Mouse (Mus musculus) granulocyte monocyte progenitor cell, adult 5-6 weeks (primary cell): ENCODE results near the gene Tgfb1i1. TPM values are rescaled to one million over a fixed set of nuclear protein-coding genes. Genes with fewer than 3 reads are reported as not detected.

Source experiments
- ATAC-seq: replicated peaks from 2 replicates; pipeline ENCODE4 v1.8.0; 2016; ENCODE audit warnings: mild to moderate bottlenecking, moderate TSS enrichment, inconsistent platforms; ENCODE audit not compliant: poor library complexity, severe bottlenecking
- total RNA-seq, 2 experiments: library from RNA; stranded (forward) in 1 of 2; stranded (reverse) in 1 of 2; fragments of 200-712, 200-1000 nt in 1 of 2; fragments of >200 nt in 1 of 2; fragmentation: Nextera tagmentation in 1 of 2; gene quantifications; 2 replicates each; pipeline ENCODE4 v1.2.3; 2014 to 2017

The Tgfb1i1 gene
- total RNA-seq (2014; fragmentation: Nextera tagmentation) (0.06 and 1.2 TPM in 2 replicates), total RNA-seq (2017) (not detected in 2 replicates)

DNA sequence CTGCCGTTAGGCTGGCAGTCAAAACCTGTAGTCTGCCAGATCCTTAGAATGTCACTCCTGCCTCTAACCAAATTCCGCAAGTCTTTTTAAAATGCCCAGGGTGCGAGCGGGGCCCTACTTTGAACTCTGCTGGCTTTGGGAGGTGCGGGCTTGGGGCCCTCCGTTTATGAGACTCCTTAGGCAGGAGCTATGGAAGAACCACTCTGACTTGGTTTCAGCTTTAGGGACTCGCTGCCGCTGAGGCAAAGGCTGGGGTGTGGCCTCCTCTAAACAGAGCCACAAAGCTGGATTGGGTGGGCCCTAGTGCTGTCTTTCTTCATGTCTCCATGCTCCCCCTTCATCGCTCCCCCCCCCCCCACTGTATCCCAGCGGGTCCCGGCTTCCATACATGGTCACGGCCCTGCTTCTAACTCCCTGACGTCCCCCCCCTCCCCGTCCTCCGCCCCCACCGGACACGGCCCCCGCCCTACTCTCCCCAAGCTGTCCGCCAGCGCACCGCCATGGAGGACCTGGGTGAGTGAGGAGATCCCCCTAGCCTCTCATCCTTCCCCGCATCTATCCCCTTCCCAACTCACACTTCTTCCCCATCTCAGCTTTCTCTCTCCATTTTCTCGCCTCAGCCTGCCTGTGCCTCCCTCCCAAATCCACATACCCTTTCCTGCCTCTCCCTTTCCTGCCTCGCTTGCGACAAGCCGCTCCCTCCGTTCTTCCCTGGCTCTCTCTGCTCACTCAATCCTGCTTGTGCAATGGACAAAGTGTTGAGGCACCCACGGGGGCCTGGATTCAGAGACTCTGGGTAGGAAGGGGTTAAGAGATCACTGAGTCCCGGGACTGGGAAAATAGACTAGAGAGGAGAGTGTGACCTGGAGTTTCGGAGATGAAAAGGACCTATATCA, at the start of gene Tgfb1i1:
Gene Tgfb1i1, plus strand, starts transcription at position 317 of the 896 bp plus-strand sequence.
- ATAC-seq, result no peak

DNA sequence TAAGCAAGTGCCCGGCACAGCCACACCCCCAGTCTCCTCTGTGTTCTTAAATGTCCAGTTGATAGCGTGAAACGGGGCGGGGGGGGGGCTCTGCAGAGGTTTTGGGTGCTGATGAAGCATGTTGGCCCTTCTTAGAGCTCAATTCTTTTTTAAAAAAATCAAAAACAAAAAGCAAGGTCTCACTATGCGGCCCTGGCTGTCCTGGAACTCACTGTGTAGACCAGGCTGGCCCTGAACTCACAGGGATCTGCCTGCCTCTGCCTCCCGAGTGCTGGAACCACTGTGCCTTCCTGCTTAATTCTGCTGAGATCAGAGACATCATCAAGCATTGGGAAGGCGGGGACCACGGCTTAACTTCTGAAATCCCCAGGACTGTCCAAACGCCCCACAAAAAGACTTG, 45.0 kb upstream of the Tgfb1i1 start:
- no peak for ATAC-seq

DNA sequence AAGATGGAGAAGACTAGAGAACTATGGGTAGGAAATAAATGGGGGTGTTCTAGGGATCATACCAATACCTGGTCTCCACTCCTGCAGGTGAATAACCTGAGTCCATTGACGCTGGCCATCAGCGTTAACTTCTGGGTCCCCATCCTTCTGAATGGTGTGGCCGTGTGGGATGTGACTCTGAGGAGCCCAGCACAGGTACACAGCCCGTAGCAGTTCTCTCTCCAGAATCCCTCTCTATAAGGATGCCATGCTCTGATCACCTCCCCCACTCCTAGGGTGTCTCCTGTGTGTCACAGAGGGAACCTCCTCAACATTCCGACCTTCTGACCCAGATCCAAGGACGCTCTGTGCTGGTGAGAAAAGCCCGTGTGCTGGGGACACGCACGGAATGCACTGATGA, 43.5 kb upstream of the Tgfb1i1 start:
- no peak for ATAC-seq

DNA sequence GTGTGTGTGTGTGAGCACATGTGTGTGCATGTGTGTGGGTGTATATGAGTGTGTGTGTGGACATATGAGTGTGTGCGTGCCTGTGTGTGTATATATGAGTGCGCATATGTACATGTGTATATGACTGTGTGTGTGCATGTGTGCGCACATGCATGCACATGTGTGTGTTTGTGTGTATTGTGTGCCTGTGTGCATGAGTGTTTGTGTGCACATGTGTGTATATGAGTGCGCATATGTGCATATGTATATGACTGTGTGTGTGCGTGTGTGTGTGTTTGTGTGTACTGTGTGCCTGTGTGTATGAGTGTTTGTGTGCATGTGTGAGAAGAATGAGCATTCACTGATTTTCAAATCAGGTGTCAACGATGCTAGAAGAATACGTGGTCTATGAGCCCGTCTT, 42.4 kb upstream of the Tgfb1i1 start:
- ATAC-seq, result no peak

DNA sequence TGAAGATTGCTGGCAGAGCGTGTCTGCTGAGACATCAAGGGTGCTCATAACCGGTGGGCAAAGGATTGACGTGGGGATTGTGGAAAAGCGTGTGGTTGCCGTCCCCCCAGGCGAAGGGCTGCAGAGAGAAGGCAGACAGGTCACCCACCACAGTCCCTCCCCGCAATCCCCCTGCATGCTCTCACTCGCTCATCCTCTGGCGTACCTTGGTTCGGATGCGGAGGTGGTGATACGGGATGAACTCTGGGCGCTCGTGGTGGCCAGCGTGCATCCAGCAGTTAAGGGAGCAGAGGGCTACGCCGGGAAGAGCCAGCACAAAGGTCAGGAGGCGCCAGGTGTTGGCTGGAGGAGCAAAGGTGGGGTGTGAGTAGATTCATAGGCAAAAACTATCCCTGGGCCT, 40.9 kb upstream of the Tgfb1i1 start:
- ATAC-seq, result no peak

DNA sequence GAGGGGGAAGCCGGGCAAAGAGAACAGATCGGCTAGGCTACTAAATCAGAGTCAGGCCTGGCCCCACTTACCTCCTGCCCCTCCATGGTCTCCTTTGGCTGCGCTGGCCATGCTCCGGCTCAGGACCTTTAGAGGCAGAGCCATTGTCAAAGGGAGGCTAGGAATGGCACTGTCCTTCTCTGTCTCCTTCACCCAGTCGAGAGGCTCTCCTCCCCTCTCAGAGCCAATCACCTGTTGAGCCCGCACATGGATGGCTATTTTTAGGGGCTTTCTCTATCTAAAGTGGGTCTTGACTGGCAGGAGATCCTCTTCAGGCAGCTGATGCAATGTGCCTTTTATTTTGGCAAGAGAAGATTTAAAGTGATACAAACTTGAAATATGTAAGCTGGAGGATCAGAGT, 40.5 kb upstream of the Tgfb1i1 start, which contains the start of gene Cox6a2:
Gene Cox6a2, minus strand, starts transcription at position 236 of the 400 bp plus-strand sequence.
- no peak for ATAC-seq

DNA sequence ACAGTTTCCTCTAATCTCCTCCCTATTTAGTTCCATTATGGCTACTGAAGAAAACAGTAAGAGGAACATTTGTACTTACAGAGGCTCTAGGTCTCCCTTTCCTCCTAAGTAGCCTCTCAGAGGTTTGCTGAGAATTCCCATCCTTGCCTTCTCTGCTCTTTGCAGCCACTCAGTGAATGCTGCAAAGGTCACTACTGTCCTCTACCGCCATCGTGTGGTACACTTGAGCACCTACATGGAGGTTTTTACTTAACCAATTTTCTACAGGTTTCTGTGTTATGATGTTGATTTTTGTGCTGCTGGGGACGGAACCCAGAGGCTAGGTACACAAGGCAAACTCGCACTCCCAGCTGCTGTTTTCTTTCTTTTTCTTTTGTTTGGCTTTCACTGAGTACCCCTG, 38.4 kb upstream of the Tgfb1i1 start:
- ATAC-seq, result peak; percentile 89

DNA sequence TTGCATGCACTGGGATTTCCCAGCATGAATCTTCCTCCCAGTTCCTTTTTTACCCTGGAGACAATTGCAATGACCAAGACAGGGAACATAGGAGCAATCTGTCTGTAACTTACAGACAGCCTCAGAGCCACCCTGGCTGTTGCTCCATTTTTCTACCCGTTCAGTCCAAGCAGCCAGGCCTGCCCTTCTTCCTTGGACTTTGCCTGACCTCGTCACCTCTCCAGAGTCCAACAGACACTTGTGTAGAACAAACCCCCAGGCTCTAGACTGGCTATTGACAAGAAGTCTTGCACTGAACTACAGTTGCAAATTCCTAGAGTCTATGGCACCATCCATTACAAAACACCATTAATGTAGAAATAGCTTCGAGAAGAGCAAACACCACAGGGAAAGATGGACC, 36.8 kb upstream of the Tgfb1i1 start:
- no peak for ATAC-seq

DNA sequence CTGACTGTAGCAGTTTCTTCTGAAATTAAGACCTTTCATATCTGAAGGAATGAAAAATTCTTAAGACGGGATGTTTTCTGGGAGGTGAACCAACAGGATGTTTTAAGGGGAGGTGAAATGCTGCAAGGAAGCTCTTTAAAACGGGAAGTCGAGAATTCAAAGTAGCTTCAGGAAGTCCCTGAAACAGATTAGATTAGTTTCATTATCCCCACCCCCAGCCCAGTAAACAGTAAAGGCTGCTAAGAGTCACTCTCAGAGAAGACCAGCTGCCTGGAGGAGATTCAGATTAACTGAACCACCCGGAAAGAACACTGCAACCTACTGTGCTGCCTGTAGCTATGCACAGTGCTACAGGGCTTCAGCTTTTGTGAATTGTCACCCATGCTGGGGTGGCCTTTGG, 26.7 kb upstream of the Tgfb1i1 start:
- ATAC-seq, result no peak

DNA sequence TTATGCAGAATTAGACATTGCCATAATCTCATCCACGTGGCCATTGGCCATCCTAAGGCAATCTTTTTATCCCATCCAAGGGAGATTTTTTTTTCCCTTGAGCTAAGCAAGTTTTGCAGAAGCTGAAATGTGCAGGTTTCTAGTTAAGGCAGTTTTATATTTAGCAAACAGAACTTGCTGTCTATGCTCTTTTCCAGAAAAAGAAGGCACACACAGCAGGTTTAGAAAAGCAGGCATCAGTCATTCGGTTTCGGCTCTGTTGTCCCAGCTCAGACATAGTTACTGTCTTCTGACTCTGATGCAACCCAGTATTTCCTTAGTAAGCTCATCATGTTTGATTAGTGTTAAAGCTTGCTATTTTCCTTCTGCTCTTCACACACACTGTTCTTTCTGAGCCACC, 25.7 kb upstream of the Tgfb1i1 start:
- no peak for ATAC-seq

DNA sequence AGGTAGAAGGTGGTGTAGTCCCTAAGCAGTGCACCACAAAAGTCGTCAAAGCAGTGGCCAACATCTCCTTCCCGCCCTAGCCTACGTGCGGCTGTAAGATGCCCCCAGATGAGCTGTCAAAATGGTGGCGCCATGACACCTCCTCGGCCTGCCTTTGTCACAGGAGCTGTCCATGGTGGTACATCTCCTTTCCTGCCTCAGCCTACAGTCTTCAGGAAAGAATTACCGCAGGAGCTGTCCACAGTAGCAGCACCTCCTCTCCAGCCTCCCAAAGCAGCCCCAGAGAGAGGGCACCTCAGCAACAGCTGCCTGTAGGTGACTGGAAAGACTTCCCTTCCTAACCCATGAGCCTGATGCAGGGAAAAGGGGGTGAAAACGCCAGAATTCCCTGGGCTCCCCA, 14.9 kb upstream of the Tgfb1i1 start:
- ATAC-seq, result peak; percentile 87

DNA sequence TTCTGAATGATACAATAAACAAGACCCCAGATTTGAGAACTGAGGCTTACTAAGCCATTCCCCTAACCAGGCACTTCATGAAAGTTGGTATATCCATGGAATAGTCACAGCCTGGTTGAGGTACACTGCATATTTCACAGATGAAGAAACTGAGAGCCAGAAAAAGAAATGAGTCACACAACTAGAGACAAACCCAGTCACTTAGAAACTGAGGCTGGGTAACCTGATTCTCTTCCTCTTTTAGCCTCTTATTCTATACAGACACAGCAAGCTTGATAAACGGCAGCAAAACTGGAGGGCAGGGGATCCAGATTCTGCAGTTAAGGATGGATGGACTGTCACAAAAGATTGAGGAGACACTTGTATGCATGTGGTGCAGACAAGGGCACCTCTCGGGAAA, 11.8 kb upstream of the Tgfb1i1 start:
- ATAC-seq, result no peak

DNA sequence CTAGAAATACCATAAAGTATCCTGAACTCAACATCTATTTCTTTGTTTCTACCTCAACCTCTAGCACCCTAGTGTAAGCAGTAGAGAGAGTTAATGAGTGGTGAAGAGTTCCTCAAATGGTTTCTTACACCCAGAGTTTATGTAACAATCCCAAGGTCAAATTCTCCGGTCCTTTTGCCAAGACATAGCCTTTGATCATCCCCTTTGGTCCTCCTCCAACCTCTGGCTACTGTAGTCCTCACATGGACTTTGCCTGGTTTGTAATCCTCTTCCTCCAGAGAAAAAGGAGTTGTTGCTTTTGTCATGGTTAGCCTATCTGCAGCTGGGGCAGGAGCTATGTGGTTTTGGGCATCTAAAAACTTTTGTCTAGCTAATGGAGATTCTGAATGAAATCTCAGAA, 11.1 kb upstream of the Tgfb1i1 start:
- no peak for ATAC-seq

DNA sequence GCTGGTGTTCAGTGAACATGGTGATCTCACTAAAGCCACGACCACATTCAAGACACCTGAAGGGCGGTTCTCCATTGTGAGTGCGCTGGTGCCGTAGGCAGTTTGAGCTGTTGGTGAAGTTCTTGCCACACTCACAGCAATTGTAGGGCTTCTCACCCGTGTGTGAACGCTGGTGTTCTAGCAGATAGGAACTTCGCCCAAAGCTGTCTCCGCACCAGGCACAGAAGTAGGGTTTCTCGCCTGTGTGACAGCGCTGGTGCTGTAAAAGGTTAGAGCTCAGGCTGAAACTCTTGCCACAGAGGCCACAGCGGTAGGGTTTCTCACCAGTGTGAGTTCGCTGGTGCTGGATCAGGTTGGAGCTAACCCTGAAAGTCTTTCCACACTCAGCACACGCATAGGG, 10.2 kb upstream of the Tgfb1i1 start:
- no peak for ATAC-seq

DNA sequence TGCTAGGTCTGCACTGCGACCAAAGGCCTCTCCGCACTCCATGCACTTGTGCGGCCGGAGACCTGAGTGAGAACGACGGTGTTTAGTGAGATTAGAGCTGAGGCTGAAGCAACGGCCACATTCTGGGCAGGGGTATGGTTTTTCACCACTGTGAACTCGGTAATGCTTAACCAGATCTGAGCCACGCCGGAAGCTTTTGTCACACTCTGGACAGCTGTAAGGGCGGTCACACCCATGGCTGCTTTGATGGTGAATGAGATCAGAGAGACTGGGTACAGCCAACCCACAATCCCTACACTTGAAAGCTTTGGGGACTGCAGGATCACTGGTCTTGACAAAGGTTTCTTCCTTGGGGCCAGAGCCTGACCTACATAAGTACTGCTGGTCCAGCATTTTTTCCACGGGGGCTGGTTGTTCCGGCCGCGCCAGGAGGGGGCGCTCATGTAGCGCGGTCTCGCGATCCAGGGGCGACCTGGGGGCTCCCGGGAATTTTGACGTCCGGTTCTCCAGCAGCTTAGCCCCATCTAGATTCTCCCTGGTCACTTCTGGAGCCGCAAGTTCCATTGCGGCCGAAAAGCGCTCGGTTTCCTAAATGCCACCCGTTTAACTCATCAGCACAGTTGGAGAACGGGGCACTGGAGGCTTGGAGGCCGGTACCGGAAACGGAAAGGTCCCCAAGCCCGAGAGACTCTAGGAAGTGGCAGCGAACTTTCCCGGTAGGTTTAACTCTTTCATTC, 9.6 kb upstream of the Tgfb1i1 start, which contains the start of gene Armc5:
Gene Armc5, plus strand, starts transcription at position 487 of the 737 bp plus-strand sequence.
- peak; percentile 17; the same call in 1 of the 2 replicates for ATAC-seq

DNA sequence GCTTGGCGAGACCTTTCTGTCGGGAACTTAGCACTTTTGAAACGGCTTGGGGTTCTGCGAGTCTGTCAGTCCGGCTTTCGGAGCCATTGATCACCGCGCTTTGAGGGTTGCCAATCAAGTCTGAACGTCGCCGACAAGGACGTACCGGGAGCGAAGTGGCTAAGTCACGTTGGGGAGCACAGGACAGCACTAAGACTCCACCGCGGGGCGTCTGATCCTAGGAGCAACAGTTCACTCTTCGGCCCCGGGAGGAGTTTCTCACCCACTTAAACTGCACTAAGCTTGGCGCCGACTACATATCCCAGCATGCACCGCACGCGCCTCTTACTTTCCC, 9.1 kb upstream of the Tgfb1i1 start:
- ATAC-seq, result no peak

DNA sequence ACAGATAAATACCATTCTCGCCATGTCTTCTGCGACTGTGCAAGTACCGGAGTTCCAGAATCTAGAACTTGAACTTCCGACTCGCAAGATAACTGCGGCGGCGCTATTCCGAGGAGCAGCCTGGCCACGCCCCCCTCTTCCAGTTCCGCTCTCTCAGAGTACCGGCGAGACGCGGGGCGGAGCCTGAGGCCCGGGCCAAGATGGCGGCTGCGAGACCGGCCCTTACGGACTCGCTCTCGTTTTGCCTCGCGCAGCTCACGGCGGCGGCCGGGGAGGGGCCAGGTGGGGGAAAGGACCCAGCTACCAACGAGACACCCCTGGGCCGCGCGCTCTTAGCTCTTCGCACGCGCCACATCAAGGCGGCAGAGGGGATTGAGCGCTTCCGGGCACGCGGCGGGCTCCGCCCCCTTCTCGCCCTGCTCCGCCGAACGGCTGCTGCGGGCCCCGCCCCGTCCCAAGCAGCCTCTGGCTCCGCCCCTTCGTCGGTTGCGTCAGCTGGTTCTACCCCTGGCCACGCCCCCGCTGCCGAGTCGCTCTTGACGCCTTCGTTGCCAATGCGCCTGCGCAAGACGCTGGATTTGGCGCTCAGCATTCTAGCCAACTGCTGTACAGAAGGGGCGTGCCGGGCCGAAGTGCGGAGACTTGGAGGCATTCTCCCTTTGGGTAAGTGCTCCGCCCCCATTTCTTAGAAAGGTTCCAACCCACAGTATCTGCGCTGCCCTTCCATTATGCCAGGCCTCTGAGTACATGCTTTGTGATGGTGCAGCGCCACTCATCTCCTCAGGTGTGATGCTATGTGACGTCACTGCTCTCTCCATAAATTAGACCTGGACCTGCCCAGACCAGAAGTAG, 8.5 kb upstream of the Tgfb1i1 start, which contains the start of gene 9130023H24Rik:
Gene 9130023H24Rik, minus strand, starts transcription at position 105 of the 852 bp plus-strand sequence.
- ATAC-seq, result peak; percentile 77

DNA sequence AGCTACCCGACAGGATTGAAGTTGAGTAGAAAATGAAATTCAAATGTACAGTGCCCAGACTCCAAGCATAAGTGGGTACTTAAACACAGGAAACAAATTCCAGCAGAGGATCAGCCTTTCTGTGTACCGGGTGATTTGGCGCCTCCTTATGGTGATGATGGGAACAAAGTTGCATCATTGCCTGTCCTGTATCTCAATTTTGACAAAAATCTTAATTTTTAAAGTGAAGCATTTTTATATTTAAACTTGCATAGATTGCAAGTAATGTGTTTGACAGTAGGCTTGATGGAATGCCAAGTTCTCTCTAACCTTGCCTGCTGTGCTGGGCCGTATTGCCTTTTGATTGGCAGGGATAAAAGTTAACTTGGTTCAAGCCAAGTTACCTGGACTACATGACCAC, 7.6 kb upstream of the Tgfb1i1 start:
- ATAC-seq, result no peak

DNA sequence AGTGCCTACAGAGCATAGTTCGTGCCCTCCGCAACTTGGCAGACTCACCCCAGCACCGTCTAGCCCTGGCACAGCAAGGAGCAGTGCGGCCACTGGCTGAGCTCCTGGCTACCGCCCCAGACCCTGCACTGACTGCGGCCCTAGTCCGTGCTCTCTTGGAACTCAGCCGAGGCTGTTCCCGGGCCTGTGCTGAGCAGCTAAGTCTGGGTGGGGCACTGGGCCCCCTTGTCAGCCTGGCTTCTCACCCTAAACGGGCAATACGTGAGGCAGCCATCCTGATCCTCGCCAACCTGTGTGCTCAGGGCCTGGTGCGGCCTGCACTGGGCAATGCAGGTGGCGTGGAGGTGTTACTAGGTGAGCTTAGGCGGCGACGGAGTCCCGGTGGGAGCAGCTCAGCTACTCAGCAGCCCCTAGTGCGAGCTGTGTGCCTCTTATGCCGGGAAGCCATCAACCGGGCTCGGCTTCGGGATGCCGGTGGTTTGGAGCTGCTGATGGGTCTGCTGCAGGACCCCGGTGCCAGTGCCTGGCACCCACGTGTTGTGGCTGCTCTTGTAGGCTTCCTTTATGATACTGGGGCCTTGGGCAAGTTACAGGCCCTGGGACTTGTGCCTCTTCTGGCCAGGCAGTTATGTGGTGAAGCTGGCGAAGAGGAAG, 6.4 kb upstream of the Tgfb1i1 start:
- ATAC-seq, result no peak

DNA sequence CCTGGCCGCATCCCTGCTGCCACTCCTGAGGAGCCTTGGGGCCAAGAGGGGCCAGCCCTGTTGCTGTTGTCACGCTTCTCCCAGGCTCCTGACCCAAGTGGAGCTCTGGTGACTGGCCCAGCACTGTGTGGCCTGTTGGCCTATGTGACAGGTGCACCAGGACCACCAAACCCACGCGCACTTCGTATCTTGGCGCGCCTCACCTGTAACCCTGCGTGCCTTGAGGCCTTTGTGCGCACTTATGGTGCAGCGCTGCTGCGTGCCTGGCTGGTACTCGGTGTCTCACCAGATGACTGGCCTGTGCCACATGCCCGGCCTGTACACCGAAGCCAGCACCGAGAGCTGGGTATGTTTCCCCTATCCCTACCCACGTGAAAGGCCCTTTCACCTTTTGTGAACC, 4.3 kb upstream of the Tgfb1i1 start:
- ATAC-seq, result no peak
